Mouse (Mus musculus) lung, embryonic 16.5 days (tissue): ENCODE results near the gene Sdha. TPM values are rescaled to one million over a fixed set of nuclear protein-coding genes. Genes with fewer than 3 reads are reported as not detected.

Experiments used
- ATAC-seq: fragments of 200-750 bp; cut with Nextera tagmentation; 2 replicates; pipeline ENCODE4 v1.8.0; 2017; ENCODE audit warnings: low read depth, mild to moderate bottlenecking, moderate library complexity
- H3K27ac ChIP-seq: fragments of 300-500 bp; sonication (generic); 2 replicates; pipeline ENCODE4 v1.5.1; 2014; ENCODE audit warnings: mild to moderate bottlenecking, control low read depth, low read length
- H3K27me3 ChIP-seq: fragments of 300-500 bp; sonication (generic); 2 replicates; pipeline ENCODE4 v1.6.1; 2014; ENCODE audit warnings: low read depth, low read length, mixed read lengths; ENCODE audit not compliant: control insufficient read depth, insufficient read depth
- H3K36me3 ChIP-seq: fragments of 300-500 bp; sonication (generic); 2 replicates; pipeline ENCODE4 v1.6.1; 2014; ENCODE audit warnings: low read length; ENCODE audit not compliant: control insufficient read depth, insufficient read depth
- H3K4me1 ChIP-seq: fragments of 300-500 bp; sonication (generic); replicated peaks from 2 replicates; pipeline ENCODE4 v1.6.1; 2014; ENCODE audit warnings: low read length, mixed read lengths; ENCODE audit not compliant: control insufficient read depth, insufficient read depth
- H3K4me2 ChIP-seq: fragments of 300-500 bp; sonication (generic); 2 replicates; pipeline ENCODE4 v1.6.1; 2014; ENCODE audit warnings: low read depth, low read length, control low read depth
- H3K4me3 ChIP-seq: fragments of 300-500 bp; sonication (generic); 2 replicates; pipeline ENCODE4 v1.5.1; 2014; ENCODE audit warnings: mild to moderate bottlenecking, low read length, control low read depth
- H3K9ac ChIP-seq: fragments of 300-500 bp; sonication (generic); 2 replicates; pipeline ENCODE4 v1.6.1; 2014; ENCODE audit warnings: low read length, control low read depth
- H3K9me3 ChIP-seq: fragments of 300-500 bp; sonication (generic); 2 replicates; pipeline ENCODE4 v1.6.1; 2016; ENCODE audit warnings: low read length; ENCODE audit not compliant: control insufficient read depth
- WGBS: fragments of 180-500 bp; shearing (Covaris S2); extraction: QIAGEN DNeasy Blood & Tissue Kit; methylation state at CpG from one replicate; pipeline ENCODE4 v1.1.7; 2014; 5-methylcytosine and 5-hydroxymethylcytosine counted together
- polyA plus RNA-seq: library from polyadenylated mRNA; unstranded; fragments of >200 nt; fragmentation: Nextera tagmentation; extraction: Ambion mirVana; gene quantifications from 2 replicates; pipeline ENCODE4 v1.2.1, GENCODE M21; 2015

Sdha gene
- polyA plus RNA-seq, 1 experiment from 2014 or later: 254 TPM

GRCm38 (mm10) chr13:74363176-74363858 lies 13.2 kb upstream of the Sdha start:
- no peaks in the 10 kb centered on the region for H3K27me3 ChIP-seq
- no peak overlapping the region for H3K4me2 ChIP-seq
- H3K4me3 ChIP-seq: no peak overlapping the region
- peaks cover 14% of the 10 kb centered on the region for H3K36me3 ChIP-seq
- no peak overlapping the region for H3K27ac ChIP-seq
- 80% methylated on average over 13 of the region's 13 CpGs for WGBS
- ATAC-seq: peak; percentile 38; the same call in 1 of the 2 replicates
- H3K4me1 ChIP-seq: peaks cover 5% of the 10 kb centered on the region; the same call in 1 of the 2 replicates
- H3K9ac ChIP-seq: no peak overlapping the region
- no peaks in the 10 kb centered on the region for H3K9me3 ChIP-seq

GRCm38 (mm10) chr13:74362218-74362617 lies 12.1 kb upstream of the Sdha start:
- WGBS: 72% methylated on average over 2 of the region's 2 CpGs
- Histone ChIP-seq H3K9ac (no peak overlapping the region), H3K4me3 (no peak overlapping the region), H3K36me3 (peaks cover 16% of the 10 kb centered on the region), H3K27me3 (no peaks in the 10 kb centered on the region), H3K4me1 (peaks cover 5% of the 10 kb centered on the region; the same call in 1 of the 2 replicates), H3K4me2 (no peak overlapping the region), H3K27ac (no peak overlapping the region), H3K9me3 (no peaks in the 10 kb centered on the region)
- ATAC-seq: no peak

GRCm38 (mm10) chr13:74356491-74356890 lies 6.4 kb upstream of the Sdha start:
- Histone ChIP-seq H3K4me3 (no peak overlapping the region), H3K4me2 (no peak overlapping the region), H3K27ac (no peak overlapping the region), H3K27me3 (no peaks in the 10 kb centered on the region), H3K4me1 (no peaks in the 10 kb centered on the region), H3K9me3 (no peaks in the 10 kb centered on the region), H3K9ac (no peak overlapping the region), H3K36me3 (peaks cover 23% of the 10 kb centered on the region)
- ATAC-seq: no peak
- 94% methylated on average over 13 of the region's 13 CpGs for WGBS

GRCm38 (mm10) chr13:74350435-74350906 lies 391 bp upstream of the Sdha start:
- H3K36me3 ChIP-seq: peaks cover 3% of the 10 kb centered on the region; the same call in 1 of the 2 replicates
- under 1% methylated on average over 15 of the region's 15 CpGs for WGBS
- peak overlapping the region; percentile 97 for H3K9ac ChIP-seq
- peak overlapping the region; percentile 58 for H3K4me2 ChIP-seq
- peak overlapping the region; percentile 73 for H3K27ac ChIP-seq
- H3K27me3 ChIP-seq: no peaks in the 10 kb centered on the region
- H3K4me3 ChIP-seq: peak overlapping the region; percentile 91
- ATAC-seq: peak; percentile 40; the same call in 1 of the 2 replicates
- H3K4me1 ChIP-seq: peaks cover 16% of the 10 kb centered on the region
- H3K9me3 ChIP-seq: no peaks in the 10 kb centered on the region

DNA sequence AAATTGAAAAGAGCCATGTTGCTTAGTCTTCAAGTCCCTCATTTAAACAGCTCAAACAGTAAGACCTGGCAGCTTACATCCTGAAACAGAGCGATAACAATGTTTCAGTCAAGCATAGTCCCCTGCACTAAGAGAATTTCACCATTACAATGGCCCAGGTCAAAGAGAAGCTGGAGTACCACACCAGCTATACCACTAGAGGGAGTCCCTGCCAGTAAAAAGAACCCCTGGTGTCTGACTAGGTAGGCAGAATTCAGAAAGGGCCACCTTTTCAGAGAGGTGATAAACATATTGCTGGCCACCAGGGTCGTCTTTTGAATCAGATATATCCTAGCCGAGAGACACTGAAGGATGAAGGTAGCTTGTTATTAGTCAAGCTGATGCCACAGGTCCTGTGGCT lies 9.0 kb downstream of the Sdha start:
- Histone ChIP-seq H3K27me3 (no peaks in the 10 kb centered on the region), H3K4me1 (no peaks in the 10 kb centered on the region), H3K27ac (no peak overlapping the region), H3K9ac (no peak overlapping the region), H3K9me3 (no peaks in the 10 kb centered on the region), H3K36me3 (peaks cover 29% of the 10 kb centered on the region), H3K4me3 (no peak overlapping the region), H3K4me2 (no peak overlapping the region)
- ATAC-seq: 0 out of 2 replicates have a peak, but pooled peaks have one; percentile 43
- 45% methylated on average over 3 of the region's 3 CpGs for WGBS

DNA sequence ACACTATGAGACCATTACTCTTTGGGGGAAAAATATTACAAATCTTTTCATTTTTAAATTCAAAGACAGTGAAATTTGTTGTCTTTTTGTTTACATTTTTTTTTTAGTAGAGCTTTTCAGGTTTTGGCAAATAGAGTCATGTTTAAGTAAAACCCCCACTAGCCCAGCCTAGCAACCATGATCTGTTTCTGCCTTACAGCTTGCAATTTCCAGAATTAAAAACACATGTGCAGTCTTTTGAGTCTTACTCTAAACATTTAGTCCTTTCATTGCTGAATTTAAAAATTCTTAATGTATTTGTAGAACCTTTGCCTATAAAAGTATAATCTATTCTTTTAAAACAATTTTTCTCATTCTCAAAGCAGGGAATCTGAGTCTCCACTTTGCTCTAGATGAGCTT lies 20.8 kb downstream of the Sdha start:
- ATAC-seq: no peak
- Histone ChIP-seq H3K9me3 (no peaks in the 10 kb centered on the region), H3K4me3 (no peak overlapping the region), H3K36me3 (peaks cover 42% of the 10 kb centered on the region), H3K9ac (no peak overlapping the region), H3K27me3 (no peaks in the 10 kb centered on the region), H3K4me2 (no peak overlapping the region), H3K27ac (no peak overlapping the region), H3K4me1 (no peaks in the 10 kb centered on the region)

- WGBS: under 1% methylated on average over 35 of the region's 36 CpGs
- Histone ChIP-seq H3K9ac (peak within 1 kb of the TSS; percentile 77), H3K4me3 (peak within 1 kb of the TSS; percentile 83), H3K36me3 (peaks cover 15% of the 10 kb centered on the region), H3K4me2 (peak within 1 kb of the TSS; percentile 84), H3K9me3 (no peaks in the 10 kb centered on the region), H3K27me3 (no peaks in the 10 kb centered on the region), H3K4me1 (peaks cover 10% of the 10 kb centered on the region), H3K27ac (peak within 1 kb of the TSS; percentile 39)
- ATAC-seq: peak; percentile 100
Measured at GRCm38 (mm10) chr13:74317170-74317849, 32.8 kb downstream of the Sdha start, which contains the start of gene Pdcd6. Pdcd6 (minus strand) TSS chr13:74317580.

DNA sequence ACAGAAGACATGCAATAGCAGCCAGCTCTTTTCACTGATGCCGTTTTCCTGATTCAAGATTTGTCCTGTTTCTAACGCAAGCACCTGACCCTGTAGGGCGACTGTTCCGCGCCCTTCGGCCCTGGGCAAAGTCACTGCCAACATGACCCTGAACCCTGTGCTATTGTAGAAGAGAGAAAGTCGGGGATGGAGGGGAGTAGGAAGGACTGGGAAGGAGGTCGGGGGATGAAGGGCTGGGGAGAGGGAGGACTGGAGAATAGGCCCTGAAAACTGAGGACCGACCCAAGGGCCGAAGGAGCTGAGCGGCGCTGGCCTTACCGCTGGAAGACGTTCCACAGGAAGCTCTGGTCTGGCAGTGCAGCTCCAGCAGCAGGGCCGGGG lies 33.3 kb downstream of the Sdha start:
- Histone ChIP-seq H3K4me2 (peak overlapping the region; percentile 84), H3K4me1 (peaks cover 10% of the 10 kb centered on the region), H3K36me3 (peaks cover 10% of the 10 kb centered on the region), H3K4me3 (peak overlapping the region; percentile 83), H3K27ac (peak overlapping the region; percentile 39), H3K27me3 (no peaks in the 10 kb centered on the region), H3K9ac (peak overlapping the region; percentile 77), H3K9me3 (no peaks in the 10 kb centered on the region)
- no peak for ATAC-seq
- WGBS: under 1% methylated on average over 15 of the region's 15 CpGs

GRCm38 (mm10) chr13:74316386-74316785 lies 33.7 kb downstream of the Sdha start:
- H3K27me3 ChIP-seq: no peaks in the 10 kb centered on the region

More at GRCm38 (mm10) chr13:74316386-74316785, 33.7 kb downstream of the Sdha start:
- H3K4me2 ChIP-seq: peak overlapping the region; percentile 84
- peak overlapping the region; percentile 83 for H3K4me3 ChIP-seq
- H3K9ac ChIP-seq: peak overlapping the region; percentile 77
- peak overlapping the region; percentile 39; the same call in 1 of the 2 replicates for H3K27ac ChIP-seq
- H3K9me3 ChIP-seq: no peaks in the 10 kb centered on the region
- 13% methylated on average over 4 of the region's 4 CpGs for WGBS
- peaks cover 10% of the 10 kb centered on the region for H3K4me1 ChIP-seq
- ATAC-seq: no peak
- H3K36me3 ChIP-seq: peaks cover 8% of the 10 kb centered on the region; the same call in 1 of the 2 replicates
